Mouse (Mus musculus): ENCODE measurements around the gene Itga9. TPM values are rescaled to one million over a fixed set of nuclear protein-coding genes. Genes with fewer than 3 reads are reported as not detected.

Gene Itga9
- polyA plus RNA-seq, 1 experiment from 2014 or later, result 2.0 TPM

- Histone ChIP-seq H3K27ac (no peak overlapping the region), H3K4me2 (no peak overlapping the region), H3K9ac (no peak overlapping the region), H3K9me3 (no peaks in the 10 kb centered on the region), H3K4me1 (no peaks in the 10 kb centered on the region), H3K27me3 (replicated peaks) (no peaks in the 10 kb centered on the region), H3K36me3 (replicated peaks) (no peaks in the 10 kb centered on the region), H3K4me3 (no peak overlapping the region)
- no peak for ATAC-seq (replicated peaks)
- WGBS, result 87% methylated on average over 3 of the region's 3 CpGs
Observed at GRCm38 (mm10) chr9:118703146-118703545, 96.7 kb downstream of the Itga9 start.

- no peaks in the 10 kb centered on the region for H3K36me3 ChIP-seq (replicated peaks)
- no peak overlapping the region for H3K4me2 ChIP-seq
- H3K4me1 ChIP-seq, result no peaks in the 10 kb centered on the region
- 62% methylated on average over 14 of the region's 14 CpGs for WGBS
- no peaks in the 10 kb centered on the region for H3K9me3 ChIP-seq
- no peak overlapping the region for H3K9ac ChIP-seq
- ATAC-seq (replicated peaks), result no peak
- H3K4me3 ChIP-seq, result no peak overlapping the region
- no peak overlapping the region for H3K27ac ChIP-seq
- H3K27me3 ChIP-seq (replicated peaks), result no peaks in the 10 kb centered on the region
Observed at GRCm38 (mm10) chr9:118705381-118706074, 99.0 kb downstream of the Itga9 start.

- Histone ChIP-seq H3K36me3 (replicated peaks) (no peaks in the 10 kb centered on the region), H3K4me1 (no peaks in the 10 kb centered on the region), H3K27me3 (replicated peaks) (no peaks in the 10 kb centered on the region), H3K9ac (no peak overlapping the region), H3K9me3 (no peaks in the 10 kb centered on the region), H3K4me3 (no peak overlapping the region), H3K27ac (no peak overlapping the region), H3K4me2 (no peak overlapping the region)
- ATAC-seq (replicated peaks), result no peak
- WGBS, result 71% methylated on average over 18 of the region's 18 CpGs
Observed at GRCm38 (mm10) chr9:118706176-118706975, 99.9 kb downstream of the Itga9 start.

- Histone ChIP-seq H3K9me3 (no peaks in the 10 kb centered on the region), H3K4me3 (no peak overlapping the region), H3K4me2 (no peak overlapping the region), H3K9ac (no peak overlapping the region), H3K36me3 (replicated peaks) (no peaks in the 10 kb centered on the region), H3K27ac (no peak overlapping the region), H3K4me1 (no peaks in the 10 kb centered on the region), H3K27me3 (replicated peaks) (no peaks in the 10 kb centered on the region)
- no peak for ATAC-seq (replicated peaks)
- WGBS, result 78% methylated on average over 9 of the region's 9 CpGs
Observed at GRCm38 (mm10) chr9:118710625-118711024, 104.1 kb downstream of the Itga9 start.

- no peak for ATAC-seq (replicated peaks)
- no peak overlapping the region for H3K4me2 ChIP-seq
- no peaks in the 10 kb centered on the region for H3K4me1 ChIP-seq
- H3K27ac ChIP-seq, result no peak overlapping the region
- no peaks in the 10 kb centered on the region for H3K27me3 ChIP-seq (replicated peaks)
- H3K9me3 ChIP-seq, result no peaks in the 10 kb centered on the region
- H3K36me3 ChIP-seq (replicated peaks), result no peaks in the 10 kb centered on the region
- 93% methylated on average over 11 of the region's 11 CpGs for WGBS
- no peak overlapping the region for H3K4me3 ChIP-seq
- H3K9ac ChIP-seq, result no peak overlapping the region
Observed at GRCm38 (mm10) chr9:118711749-118712148, 105.3 kb downstream of the Itga9 start.

GRCm38 (mm10) chr9:118713515-118713914 lies 107.0 kb downstream of the Itga9 start:
- no peaks in the 10 kb centered on the region for H3K4me1 ChIP-seq
- H3K9ac ChIP-seq, result no peak overlapping the region
- H3K4me2 ChIP-seq, result no peak overlapping the region
- no peak for ATAC-seq (replicated peaks)
- H3K36me3 ChIP-seq (replicated peaks), result no peaks in the 10 kb centered on the region
- no peaks in the 10 kb centered on the region for H3K9me3 ChIP-seq
- H3K27ac ChIP-seq, result no peak overlapping the region
- no peaks in the 10 kb centered on the region for H3K27me3 ChIP-seq (replicated peaks)
- WGBS, result 92% methylated on average over 8 of the region's 8 CpGs
- no peak overlapping the region for H3K4me3 ChIP-seq

GRCm38 (mm10) chr9:118714536-118714935 lies 108.0 kb downstream of the Itga9 start:
- Histone ChIP-seq H3K27ac (no peak overlapping the region), H3K9ac (no peak overlapping the region), H3K36me3 (replicated peaks) (no peaks in the 10 kb centered on the region), H3K4me2 (no peak overlapping the region), H3K27me3 (replicated peaks) (no peaks in the 10 kb centered on the region), H3K4me3 (no peak overlapping the region), H3K9me3 (no peaks in the 10 kb centered on the region), H3K4me1 (no peaks in the 10 kb centered on the region)
- ATAC-seq (replicated peaks), result no peak
- WGBS, result 83% methylated on average over 5 of the region's 5 CpGs

GRCm38 (mm10) chr9:118715971-118716628 lies 109.6 kb downstream of the Itga9 start:
- Histone ChIP-seq H3K36me3 (replicated peaks) (no peaks in the 10 kb centered on the region), H3K9ac (no peak overlapping the region), H3K27ac (no peak overlapping the region), H3K4me2 (no peak overlapping the region), H3K4me3 (no peak overlapping the region), H3K9me3 (no peaks in the 10 kb centered on the region), H3K4me1 (no peaks in the 10 kb centered on the region), H3K27me3 (replicated peaks) (no peaks in the 10 kb centered on the region)
- ATAC-seq (replicated peaks), result no peak
- WGBS, result 85% methylated on average over 9 of the region's 9 CpGs

GRCm38 (mm10) chr9:118717436-118717835 lies 110.9 kb downstream of the Itga9 start:
- no peaks in the 10 kb centered on the region for H3K36me3 ChIP-seq (replicated peaks)
- 80% methylated on average over 3 of the region's 3 CpGs for WGBS
- no peaks in the 10 kb centered on the region for H3K4me1 ChIP-seq
- H3K27ac ChIP-seq, result no peak overlapping the region
- no peaks in the 10 kb centered on the region for H3K27me3 ChIP-seq (replicated peaks)
- no peak overlapping the region for H3K9ac ChIP-seq
- H3K4me3 ChIP-seq, result no peak overlapping the region
- H3K9me3 ChIP-seq, result no peaks in the 10 kb centered on the region
- no peak for ATAC-seq (replicated peaks)
- H3K4me2 ChIP-seq, result no peak overlapping the region

GRCm38 (mm10) chr9:118718511-118718910 lies 112.0 kb downstream of the Itga9 start:
- H3K9ac ChIP-seq, result no peak overlapping the region
- H3K4me1 ChIP-seq, result no peaks in the 10 kb centered on the region
- no peak for ATAC-seq (replicated peaks)
- no peaks in the 10 kb centered on the region for H3K27me3 ChIP-seq (replicated peaks)
- 95% methylated on average over 2 of the region's 2 CpGs for WGBS
- H3K36me3 ChIP-seq (replicated peaks), result no peaks in the 10 kb centered on the region
- H3K9me3 ChIP-seq, result no peaks in the 10 kb centered on the region
- H3K4me2 ChIP-seq, result no peak overlapping the region
- no peak overlapping the region for H3K4me3 ChIP-seq
- H3K27ac ChIP-seq, result no peak overlapping the region

GRCm38 (mm10) chr9:118721056-118721455 lies 114.6 kb downstream of the Itga9 start:
- WGBS, result 97% methylated on average over 6 of the region's 6 CpGs
- no peak for ATAC-seq (replicated peaks)
- H3K27ac ChIP-seq, result no peak overlapping the region
- H3K4me3 ChIP-seq, result no peak overlapping the region
- H3K36me3 ChIP-seq (replicated peaks), result no peaks in the 10 kb centered on the region
- H3K9ac ChIP-seq, result no peak overlapping the region
- H3K4me2 ChIP-seq, result no peak overlapping the region
- H3K9me3 ChIP-seq, result no peaks in the 10 kb centered on the region
- no peaks in the 10 kb centered on the region for H3K4me1 ChIP-seq
- H3K27me3 ChIP-seq (replicated peaks), result no peaks in the 10 kb centered on the region

GRCm38 (mm10) chr9:118722789-118723325 lies 116.4 kb downstream of the Itga9 start:
- no peak for ATAC-seq (replicated peaks)
- Histone ChIP-seq H3K4me2 (no peak overlapping the region), H3K4me1 (no peaks in the 10 kb centered on the region), H3K27me3 (replicated peaks) (no peaks in the 10 kb centered on the region), H3K36me3 (replicated peaks) (no peaks in the 10 kb centered on the region), H3K4me3 (no peak overlapping the region), H3K9ac (no peak overlapping the region), H3K9me3 (no peaks in the 10 kb centered on the region), H3K27ac (no peak overlapping the region)
- 94% methylated on average over 2 of the region's 2 CpGs for WGBS

Measured in midbrain, embryonic 15.5 days (tissue).